Mouse (Mus musculus): ENCODE measurements around the gene Lingo1.

DNA sequence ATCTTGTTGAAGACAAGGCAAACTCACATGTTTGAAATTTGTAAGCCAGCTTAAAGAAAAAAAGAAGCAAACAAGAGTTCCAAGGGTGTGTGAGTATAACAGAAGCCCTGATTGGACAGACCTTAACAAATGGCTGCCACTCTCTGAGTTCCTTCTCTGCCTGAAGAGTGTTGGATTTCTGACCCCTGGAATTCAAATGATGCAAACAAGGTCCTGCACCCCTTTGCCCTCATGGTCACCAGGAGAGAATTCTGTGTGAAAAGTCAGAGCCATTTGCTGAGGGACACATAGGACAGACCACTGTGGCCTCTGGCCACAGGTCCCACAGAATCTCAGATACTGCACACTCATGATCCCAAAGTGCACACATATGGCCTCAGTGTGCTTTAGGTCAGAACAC is 45.6 kb upstream of the Lingo1 start:
- no peak for TF ChIP-seq CTCF (IDR thresholded peaks at IDR 0.05; ENCODE audit: extremely low read depth, insufficient read depth, insufficient read length, insufficient replicate concordance)
- no peak for TF ChIP-seq POLR2A (IDR thresholded peaks at IDR 0.05; ENCODE audit: low read depth, low read length)

Data from spleen, adult 2 months (tissue).